Mouse (Mus musculus) ES-E14 (cell line): ENCODE data around the gene Muc13. TPM values are rescaled to one million over a fixed set of nuclear protein-coding genes. Genes with fewer than 3 reads are reported as not detected.
A peak's percentile ranks its signal among the peaks of the same experiment; 100 is the strongest.

Experiments used
- DNase-seq: peaks from one replicate; pipeline ENCODE4 v3.0.0-alpha.2; 2013; ENCODE audit warnings: low read depth, low spot score
- H3K27ac ChIP-seq: 2 replicates; pipeline ENCODE4 v1.5.1; 2012; ENCODE audit warnings: low read depth, mild to moderate bottlenecking, low read length, moderate library complexity, mixed read lengths; ENCODE audit not compliant: poor library complexity, insufficient read depth, severe bottlenecking
- H3K36me3 ChIP-seq: 2 replicates; pipeline ENCODE4 v1.6.1; 2012; ENCODE audit warnings: mild to moderate bottlenecking, low read length, moderate library complexity, mixed read lengths; ENCODE audit not compliant: control insufficient read depth, poor library complexity, insufficient read depth, severe bottlenecking
- H3K4me1 ChIP-seq, 2 experiments: fragments of 150-350 bp in 1 of 2; sonication (generic) in 1 of 2; 2 replicates each; pipeline ENCODE4 v1.6.1; 2012; ENCODE audit warnings: low read length in 2 of 2, mild to moderate bottlenecking in 1 of 2, mixed read lengths in 1 of 2; ENCODE audit not compliant: control insufficient read depth in 2 of 2, insufficient read depth in 2 of 2, poor library complexity in 1 of 2
- H3K4me3 ChIP-seq, 2 experiments: fragments of 150-350 bp in 1 of 2; sonication (generic) in 1 of 2; 2 replicates each; pipeline ENCODE4 v1.5.1; 2012; ENCODE audit warnings: low read length in 2 of 2, low read depth in 1 of 2, mild to moderate bottlenecking in 1 of 2, mixed read lengths in 1 of 2; ENCODE audit not compliant: insufficient read depth in 1 of 2, poor library complexity in 1 of 2, severe bottlenecking in 1 of 2
- H3K9ac ChIP-seq: 2 replicates; pipeline ENCODE4 v1.6.1; 2012; ENCODE audit warnings: low read depth, mild to moderate bottlenecking, low read length, mixed read lengths; ENCODE audit not compliant: poor library complexity, insufficient read depth, severe bottlenecking
- H3K9me3 ChIP-seq: fragments of 150-350 bp; sonication (generic); 2 replicates; pipeline ENCODE4 v1.6.1; 2012; ENCODE audit warnings: low read depth, mild to moderate bottlenecking, low read length; ENCODE audit not compliant: control insufficient read depth, insufficient read depth
- CHD2 ChIP-seq: IDR thresholded peaks from 2 replicates; pipeline ENCODE4 v1.6.1; 2014; ENCODE audit warnings: mild to moderate bottlenecking, low read depth, low read length, inconsistent platforms
- HCFC1 ChIP-seq: IDR thresholded peaks from 2 replicates; pipeline ENCODE4 v1.6.1; 2012; ENCODE audit warnings: low read length, inconsistent platforms, borderline replicate concordance; ENCODE audit not compliant: insufficient read depth
- MAFK ChIP-seq: IDR thresholded peaks from 2 replicates; pipeline ENCODE4 v1.6.1; 2014; ENCODE audit warnings: mild to moderate bottlenecking, low read depth, low read length, inconsistent platforms; ENCODE audit not compliant: insufficient read depth
- ZC3H11A ChIP-seq: IDR thresholded peaks from 2 replicates; pipeline ENCODE4 v1.6.1; 2012; ENCODE audit warnings: low read depth, mild to moderate bottlenecking, inconsistent platforms, low read length, borderline replicate concordance
- ZNF384 ChIP-seq: IDR thresholded peaks from 2 replicates; pipeline ENCODE4 v1.6.1; 2012; ENCODE audit warnings: low read depth, low read length, inconsistent platforms
- in situ Hi-C, 2 experiments: fragments of 600-800 bp; cut with MboI; formaldehyde crosslinking; loops; one replicate each; pipeline ENCODE4 v1.15.1; 2025; ENCODE audit warnings: low sequenced_read_pairs in 2 of 2, inconsistent platforms in 1 of 2; ENCODE audit not compliant: unreplicated experiment in 2 of 2
- total RNA-seq: library from RNA; depleted of rRNA; stranded (reverse); fragments of 300-350 nt; gene quantifications from 2 replicates; pipeline ENCODE4 v1.2.3, GENCODE M21; 2012

The Muc13 gene
- total RNA-seq, 1 experiment, result 0.22 TPM

- H3K9ac ChIP-seq, result no peak overlapping the region
- H3K36me3 ChIP-seq, result no peaks in the 10 kb centered on the region
- peak overlapping the region in 1 of 2 experiments; percentile 27; a peak in 1 of 4 replicates for H3K4me3 ChIP-seq
Observed at GRCm38 (mm10) chr16:33833429-33833753, 39.6 kb downstream of the Muc13 start.

GRCm38 (mm10) chr16:33833781-33834482, 40.1 kb downstream of the Muc13 start:
- H3K4me3 ChIP-seq, result peak overlapping the region; percentile 22 to 27; a peak in 3 of 4 replicates
- no peaks in the 10 kb centered on the region for H3K9me3 ChIP-seq
- H3K27ac ChIP-seq, result peak overlapping the region; percentile 37; the same call in 1 of the 2 replicates
- no peak for TF ChIP-seq CHD2
- no peak for TF ChIP-seq HCFC1
- in situ Hi-C loops, result no loop called here
- H3K36me3 ChIP-seq, result no peaks in the 10 kb centered on the region
- DNase-seq, result peak; percentile 53
- H3K4me1 ChIP-seq, result peaks cover 6 to 10% of the 10 kb centered on the region in 2 experiments
- peak overlapping the region; percentile 45 for H3K9ac ChIP-seq

More at GRCm38 (mm10) chr16:33833429-33833753, 39.6 kb downstream of the Muc13 start:
- Histone ChIP-seq H3K27ac (peak overlapping the region; percentile 37; the same call in 1 of the 2 replicates), H3K4me1 (peaks cover 6 to 10% of the 10 kb centered on the region in 2 experiments), H3K9me3 (no peaks in the 10 kb centered on the region)
- TF ChIP-seq CHD2, result no peak
- TF ChIP-seq HCFC1, result no peak
- no peak for TF ChIP-seq MAFK
- no peak for TF ChIP-seq ZC3H11A
- TF ChIP-seq ZNF384, result no peak
- in situ Hi-C loops, result no loop called here
- no peak for DNase-seq

- no peak overlapping the region for H3K27ac ChIP-seq
- H3K9ac ChIP-seq, result no peak overlapping the region
- TF ChIP-seq CHD2 (no peak), ZC3H11A (no peak), HCFC1 (no peak), MAFK (no peak)
- no peak overlapping the region for H3K4me3 ChIP-seq
- H3K4me1 ChIP-seq, result peaks cover 6 to 10% of the 10 kb centered on the region in 2 experiments
- H3K9me3 ChIP-seq, result no peaks in the 10 kb centered on the region
- no peak for DNase-seq
- in situ Hi-C loops, result no loop called here
- no peaks in the 10 kb centered on the region for H3K36me3 ChIP-seq
Observed at GRCm38 (mm10) chr16:33836676-33837075, 42.8 kb downstream of the Muc13 start.

GRCm38 (mm10) chr16:33837191-33837590, 43.4 kb downstream of the Muc13 start:
- no peak for DNase-seq
- TF ChIP-seq MAFK, result no peak
- TF ChIP-seq ZC3H11A, result no peak
- TF ChIP-seq HCFC1, result no peak
- no peak for TF ChIP-seq CHD2
- no peak for TF ChIP-seq ZNF384
- in situ Hi-C loops, result no loop called here
- no peaks in the 10 kb centered on the region for H3K9me3 ChIP-seq
- H3K4me3 ChIP-seq, result no peak overlapping the region
- H3K27ac ChIP-seq, result no peak overlapping the region
- H3K36me3 ChIP-seq, result no peaks in the 10 kb centered on the region
- H3K9ac ChIP-seq, result no peak overlapping the region
- peaks cover 6 to 10% of the 10 kb centered on the region in 2 experiments for H3K4me1 ChIP-seq

GRCm38 (mm10) chr16:33840616-33841015, 46.8 kb downstream of the Muc13 start:
- TF ChIP-seq HCFC1, result no peak
- no peak for TF ChIP-seq CHD2
- TF ChIP-seq ZC3H11A, result no peak
- TF ChIP-seq MAFK, result no peak
- TF ChIP-seq ZNF384, result no peak
- peaks cover 4% of the 10 kb centered on the region for H3K9me3 ChIP-seq
- peaks cover 0 to 7% of the 10 kb centered on the region in 2 experiments; a peak in 2 of 4 replicates for H3K4me1 ChIP-seq
- H3K27ac ChIP-seq, result no peak overlapping the region
- DNase-seq, result no peak
- H3K4me3 ChIP-seq, result no peak overlapping the region
- H3K9ac ChIP-seq, result no peak overlapping the region
- H3K36me3 ChIP-seq, result no peaks in the 10 kb centered on the region
- in situ Hi-C loops, result no loop called here
